Mouse (Mus musculus): ENCODE results near the gene Qars. TPM values are rescaled to one million over a fixed set of nuclear protein-coding genes. Genes with fewer than 3 reads are reported as not detected.

Qars gene
- polyA plus RNA-seq, 1 experiment from 2014 or later, result 70.5 TPM

- H3K27ac ChIP-seq, result peak overlapping the region; percentile 16; the same call in 1 of the 2 replicates
- H3K4me1 ChIP-seq (replicated peaks), result peaks cover 26% of the 10 kb centered on the region
- H3K36me3 ChIP-seq, result no peaks in the 10 kb centered on the region
- H3K9ac ChIP-seq (replicated peaks), result 0 out of 2 replicates have a peak overlapping the region, but pooled peaks have one; percentile 40
- H3K9me3 ChIP-seq, result no peaks in the 10 kb centered on the region
- ATAC-seq, result peak; percentile 67
- no peaks in the 10 kb centered on the region for H3K27me3 ChIP-seq
- peak overlapping the region; percentile 40 for H3K4me3 ChIP-seq (replicated peaks)
- WGBS, result under 1% methylated on average over 20 of the region's 20 CpGs
- peak overlapping the region; percentile 59 for H3K4me2 ChIP-seq (replicated peaks)
Observed at GRCm38 (mm10) chr9:108478638-108479156, 28.8 kb upstream of the Qars start.

GRCm38 (mm10) chr9:108479241-108479640, 28.3 kb upstream of the Qars start:
- Histone ChIP-seq H3K9ac (replicated peaks) (0 out of 2 replicates have a peak overlapping the region, but pooled peaks have one; percentile 40), H3K27ac (peak overlapping the region; percentile 16; the same call in 1 of the 2 replicates), H3K9me3 (no peaks in the 10 kb centered on the region), H3K4me1 (replicated peaks) (peaks cover 26% of the 10 kb centered on the region), H3K27me3 (no peaks in the 10 kb centered on the region), H3K4me3 (replicated peaks) (peak overlapping the region; percentile 40), H3K36me3 (0 out of 2 replicates have a peak, but pooled peaks cover 5% of the 10 kb centered on the region), H3K4me2 (replicated peaks) (peak overlapping the region; percentile 59)
- WGBS, result 21% methylated on average over 11 of the region's 11 CpGs
- no peak; the same call in 1 of the 2 replicates for ATAC-seq

GRCm38 (mm10) chr9:108479721-108480351, 27.7 kb upstream of the Qars start, which contains the start of gene Lamb2:
Gene Lamb2, plus strand, starts transcription at chr9:108479736.
- peak within 1 kb of the TSS; percentile 25; the same call in 1 of the 2 replicates for H3K27ac ChIP-seq
- H3K4me1 ChIP-seq (replicated peaks), result peaks cover 26% of the 10 kb centered on the region
- 0 out of 2 replicates have a peak, but pooled peaks cover 7% of the 10 kb centered on the region for H3K36me3 ChIP-seq
- 15% methylated on average over 10 of the region's 10 CpGs for WGBS
- H3K4me2 ChIP-seq (replicated peaks), result peak within 1 kb of the TSS; percentile 59
- ATAC-seq, result peak; percentile 58
- H3K27me3 ChIP-seq, result no peaks in the 10 kb centered on the region
- H3K9me3 ChIP-seq, result no peaks in the 10 kb centered on the region
- H3K4me3 ChIP-seq (replicated peaks), result peak within 1 kb of the TSS; percentile 43
- H3K9ac ChIP-seq (replicated peaks), result peak within 1 kb of the TSS; percentile 64

- Histone ChIP-seq H3K9me3 (no peaks in the 10 kb centered on the region), H3K9ac (replicated peaks) (no peak overlapping the region), H3K4me1 (replicated peaks) (peaks cover 26% of the 10 kb centered on the region), H3K4me2 (replicated peaks) (peak overlapping the region; percentile 59; the same call in 1 of the 2 replicates), H3K4me3 (replicated peaks) (no peak overlapping the region), H3K27me3 (no peaks in the 10 kb centered on the region), H3K36me3 (peaks cover 16% of the 10 kb centered on the region; the same call in 1 of the 2 replicates), H3K27ac (no peak overlapping the region)
- ATAC-seq, result no peak
- 95% methylated on average over 28 of the region's 28 CpGs for WGBS
Observed at GRCm38 (mm10) chr9:108480813-108481519, 26.5 kb upstream of the Qars start.

- Histone ChIP-seq H3K27me3 (no peaks in the 10 kb centered on the region), H3K27ac (no peak overlapping the region)
- no peak for ATAC-seq
Observed at GRCm38 (mm10) chr9:108481520-108482210, 25.8 kb upstream of the Qars start.

GRCm38 (mm10) chr9:108483051-108483790, 24.3 kb upstream of the Qars start:
- Histone ChIP-seq H3K27ac (no peak overlapping the region), H3K4me1 (replicated peaks) (peaks cover 26% of the 10 kb centered on the region), H3K4me3 (replicated peaks) (no peak overlapping the region), H3K36me3 (peaks cover 32% of the 10 kb centered on the region), H3K9ac (replicated peaks) (no peak overlapping the region), H3K9me3 (no peaks in the 10 kb centered on the region), H3K27me3 (no peaks in the 10 kb centered on the region), H3K4me2 (replicated peaks) (no peak overlapping the region)
- no peak for ATAC-seq
- WGBS, result 94% methylated on average over 18 of the region's 18 CpGs

More at GRCm38 (mm10) chr9:108481520-108482210, 25.8 kb upstream of the Qars start:
- H3K4me3 ChIP-seq (replicated peaks), result no peak overlapping the region
- H3K36me3 ChIP-seq, result peaks cover 23% of the 10 kb centered on the region
- H3K4me1 ChIP-seq (replicated peaks), result peaks cover 26% of the 10 kb centered on the region
- no peak overlapping the region for H3K4me2 ChIP-seq (replicated peaks)
- H3K9ac ChIP-seq (replicated peaks), result no peak overlapping the region
- WGBS, result 95% methylated on average over 19 of the region's 19 CpGs
- H3K9me3 ChIP-seq, result no peaks in the 10 kb centered on the region

GRCm38 (mm10) chr9:108484021-108484420, 23.5 kb upstream of the Qars start:
- H3K27me3 ChIP-seq, result no peaks in the 10 kb centered on the region
- no peaks in the 10 kb centered on the region for H3K9me3 ChIP-seq
- H3K4me3 ChIP-seq (replicated peaks), result no peak overlapping the region
- peaks cover 36% of the 10 kb centered on the region for H3K36me3 ChIP-seq
- no peak overlapping the region for H3K4me2 ChIP-seq (replicated peaks)
- H3K27ac ChIP-seq, result no peak overlapping the region
- ATAC-seq, result no peak
- peaks cover 20% of the 10 kb centered on the region for H3K4me1 ChIP-seq (replicated peaks)
- 94% methylated on average over 15 of the region's 15 CpGs for WGBS
- no peak overlapping the region for H3K9ac ChIP-seq (replicated peaks)

- Histone ChIP-seq H3K4me3 (replicated peaks) (no peak overlapping the region), H3K36me3 (peaks cover 36% of the 10 kb centered on the region), H3K27me3 (no peaks in the 10 kb centered on the region), H3K4me2 (replicated peaks) (no peak overlapping the region), H3K9ac (replicated peaks) (no peak overlapping the region), H3K9me3 (no peaks in the 10 kb centered on the region), H3K27ac (no peak overlapping the region), H3K4me1 (replicated peaks) (peaks cover 16% of the 10 kb centered on the region)
- WGBS, result 96% methylated on average over 19 of the region's 19 CpGs
- no peak for ATAC-seq
Observed at GRCm38 (mm10) chr9:108485301-108485875, 22.1 kb upstream of the Qars start.

- no peak overlapping the region for H3K27ac ChIP-seq
- H3K9ac ChIP-seq (replicated peaks), result no peak overlapping the region
- no peak for ATAC-seq
- H3K4me2 ChIP-seq (replicated peaks), result no peak overlapping the region
- H3K36me3 ChIP-seq, result peaks cover 36% of the 10 kb centered on the region
- H3K9me3 ChIP-seq, result no peaks in the 10 kb centered on the region
- 94% methylated on average over 8 of the region's 8 CpGs for WGBS
- no peak overlapping the region for H3K4me3 ChIP-seq (replicated peaks)
- peaks cover 20% of the 10 kb centered on the region for H3K4me1 ChIP-seq (replicated peaks)
- H3K27me3 ChIP-seq, result no peaks in the 10 kb centered on the region
Observed at GRCm38 (mm10) chr9:108486973-108487530, 20.5 kb upstream of the Qars start.

- whole genome bisulfite sequencing, result 95% methylated on average over 17 of the region's 17 CpGs
- H3K36me3 ChIP-seq, result peaks cover 49% of the 10 kb centered on the region
Observed at GRCm38 (mm10) chr9:108488403-108488802, 19.1 kb upstream of the Qars start.

More at GRCm38 (mm10) chr9:108488403-108488802, 19.1 kb upstream of the Qars start:
- Histone ChIP-seq H3K4me2 (replicated peaks) (no peak overlapping the region), H3K4me3 (replicated peaks) (no peak overlapping the region), H3K4me1 (replicated peaks) (peaks cover 27% of the 10 kb centered on the region), H3K9ac (replicated peaks) (no peak overlapping the region), H3K27ac (no peak overlapping the region), H3K9me3 (no peaks in the 10 kb centered on the region), H3K27me3 (no peaks in the 10 kb centered on the region)
- ATAC-seq, result no peak

Data from midbrain, embryonic 13.5 days (tissue).